Mouse (Mus musculus) gonadal fat pad, adult 2 months (tissue): Measurements from ENCODE around the gene Prr5l. TPM values are rescaled to one million over a fixed set of nuclear protein-coding genes. Genes with fewer than 3 reads are reported as not detected.

Source experiments
- polyA plus RNA-seq: library from polyadenylated mRNA; depleted of rRNA; stranded (reverse); fragments of >200 nt; gene quantifications from 2 replicates; pipeline ENCODE4 v1.2.3, GENCODE M21; 2012; rRNA removed

The Prr5l gene
- polyA plus RNA-seq, 1 experiment: 5.8 TPM

Other genes with a start within 250 kb of the Prr5l start
- 0.04 and 0.05 TPM in 2 replicates for gene Rag1, start 233.5 kb downstream of the Prr5l start, polyA plus RNA-seq
- gene B230118H07Rik, start 233.5 kb downstream of the Prr5l start, polyA plus RNA-seq: 8.6 and 9.8 TPM in 2 replicates
- 11.8 and 13.0 TPM in 2 replicates for gene Traf6, start 204.6 kb downstream of the Prr5l start, polyA plus RNA-seq
- 56.4 and 90.2 TPM in 2 replicates for gene Commd9, start 3.2 kb upstream of the Prr5l start, polyA plus RNA-seq